Mouse (Mus musculus): ENCODE results near the gene Slc39a12.
A peak's percentile ranks its signal among the peaks of the same experiment; 100 is the strongest.

The Slc39a12 gene

GRCm38 (mm10) chr2:14388162-14388561 lies at the start of gene Slc39a12:
TSS of gene Slc39a12 (plus strand) at chr2:14388316.
- DNase-seq (ENCODE audit: low spot score): no peak

GRCm38 (mm10) chr2:14341652-14342308 lies 46.3 kb upstream of the Slc39a12 start:
- peak; percentile 74 for DNase-seq (ENCODE audit: low spot score)

- DNase-seq (ENCODE audit: low spot score): no peak
Measured at GRCm38 (mm10) chr2:14342309-14342839, 45.7 kb upstream of the Slc39a12 start.

- DNase-seq (ENCODE audit: low spot score): no peak
Measured at GRCm38 (mm10) chr2:14388856-14389255, 740 bp downstream of the Slc39a12 start.

- no peak for DNase-seq (ENCODE audit: low spot score)
Measured at GRCm38 (mm10) chr2:14390900-14391299, 2.8 kb downstream of the Slc39a12 start.

GRCm38 (mm10) chr2:14403000-14403399 lies 14.9 kb downstream of the Slc39a12 start:
- DNase-seq (ENCODE audit: low spot score): no peak

- DNase-seq (ENCODE audit: low spot score): no peak
Measured at GRCm38 (mm10) chr2:14428987-14429386, 40.9 kb downstream of the Slc39a12 start.

GRCm38 (mm10) chr2:14447322-14447721 lies 59.2 kb downstream of the Slc39a12 start:
- no peak for DNase-seq (ENCODE audit: low spot score)

- DNase-seq (ENCODE audit: low spot score): no peak
Measured at GRCm38 (mm10) chr2:14450866-14451265, 62.8 kb downstream of the Slc39a12 start.

- DNase-seq (ENCODE audit: low spot score): no peak
Measured at GRCm38 (mm10) chr2:14454946-14455631, 67.0 kb downstream of the Slc39a12 start.

GRCm38 (mm10) chr2:14464438-14464837 lies 76.3 kb downstream of the Slc39a12 start:
- DNase-seq (ENCODE audit: low spot score): no peak

- no peak for DNase-seq (ENCODE audit: low spot score)
Measured at GRCm38 (mm10) chr2:14494132-14494531, 106.0 kb downstream of the Slc39a12 start.

- DNase-seq (ENCODE audit: low spot score): no peak
Measured at GRCm38 (mm10) chr2:14496150-14496549, 108.0 kb downstream of the Slc39a12 start.

GRCm38 (mm10) chr2:14502482-14502881 lies 114.4 kb downstream of the Slc39a12 start:
- DNase-seq (ENCODE audit: low spot score): no peak

- DNase-seq (ENCODE audit: low spot score): no peak
Measured at GRCm38 (mm10) chr2:14518237-14518636, 130.1 kb downstream of the Slc39a12 start.

GRCm38 (mm10) chr2:14534325-14535077 lies 146.4 kb downstream of the Slc39a12 start:
- no peak for DNase-seq (ENCODE audit: low spot score)

- DNase-seq (ENCODE audit: low spot score): no peak
Measured at GRCm38 (mm10) chr2:14535246-14535671, 147.1 kb downstream of the Slc39a12 start.

- no peak for DNase-seq (ENCODE audit: low spot score)
Measured at GRCm38 (mm10) chr2:14537781-14538180, 149.7 kb downstream of the Slc39a12 start.

GRCm38 (mm10) chr2:14543355-14543754 lies 155.2 kb downstream of the Slc39a12 start:
- DNase-seq (ENCODE audit: low spot score): peak; percentile 38

- DNase-seq (ENCODE audit: low spot score): no peak
Measured at GRCm38 (mm10) chr2:14543773-14544172, 155.7 kb downstream of the Slc39a12 start.
